Mouse (Mus musculus): ENCODE measurements around the gene Eomes. TPM values are rescaled to one million over a fixed set of nuclear protein-coding genes. Genes with fewer than 3 reads are reported as not detected.
A peak's percentile ranks its signal among the peaks of the same experiment; 100 is the strongest.

The Eomes gene
- 0.22 and 0.86 TPM in 2 replicates for total RNA-seq (2021)
- long read RNA-seq, experiment 1, result 0 reads
- long read RNA-seq, experiment 2, result 0 reads

DNA sequence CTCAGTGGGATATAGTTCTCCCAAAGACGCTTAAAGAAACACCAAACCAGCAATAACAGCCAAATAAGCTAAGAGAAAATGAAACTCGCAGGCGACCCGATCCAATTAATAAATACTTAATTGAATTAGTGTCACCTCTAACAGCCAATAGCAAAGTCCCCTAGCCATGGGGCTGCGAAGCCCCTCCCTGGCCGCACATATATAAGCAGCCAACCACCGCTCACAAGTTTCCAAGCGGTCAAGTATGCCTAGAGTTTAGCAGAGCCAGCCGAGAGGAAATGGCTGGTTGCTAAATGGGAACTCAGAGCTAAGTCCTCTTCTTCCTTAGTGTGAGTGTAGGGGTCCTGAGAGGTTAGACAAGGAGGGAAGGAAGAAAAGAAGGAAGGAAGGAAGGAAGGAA is at the start of gene Eomes:
Eomes (plus strand) TSS at position 252 of the 400 bp plus-strand sequence.
- DNase-seq, result peak; percentile 8

DNA sequence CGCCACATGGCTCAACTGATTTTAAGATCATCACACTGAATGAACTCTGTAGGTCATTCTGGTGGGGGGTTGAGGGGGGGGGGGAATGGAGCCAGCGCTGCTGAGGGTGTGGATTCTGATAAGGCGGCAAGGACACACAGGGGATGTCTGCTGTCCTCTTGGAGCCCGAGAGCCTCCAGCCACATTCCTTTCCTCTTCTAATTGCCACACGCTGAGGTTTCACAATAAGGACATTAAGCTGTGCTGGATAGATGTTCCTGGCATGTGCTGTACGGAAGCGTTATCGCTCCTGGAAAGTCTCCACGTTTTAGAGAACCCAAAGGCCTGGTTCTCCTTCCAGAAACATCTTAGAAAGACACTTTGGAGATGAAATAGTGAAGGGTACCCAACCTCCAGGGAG is 33.2 kb upstream of the Eomes start:
- DNase-seq, result peak; percentile 18

DNA sequence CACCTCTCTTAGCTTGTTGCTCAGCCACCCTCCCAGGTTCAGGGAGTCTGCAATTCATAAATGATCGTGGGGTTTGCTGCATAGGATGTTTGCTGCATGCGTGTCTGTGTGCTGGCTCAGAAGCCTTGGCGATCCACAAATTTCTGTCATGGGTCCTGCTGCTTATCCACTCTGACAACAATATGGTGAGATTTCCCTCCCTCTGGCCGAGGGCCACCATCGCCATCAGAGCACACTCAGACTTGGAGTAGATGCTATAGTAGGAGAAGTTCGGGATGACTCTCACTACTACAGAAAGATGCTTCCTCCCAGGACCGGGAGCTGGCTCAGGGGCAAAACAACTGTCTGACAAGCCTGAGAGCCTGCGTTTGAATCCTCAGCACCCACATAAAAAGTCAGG is 28.7 kb upstream of the Eomes start:
- no peak for DNase-seq

DNA sequence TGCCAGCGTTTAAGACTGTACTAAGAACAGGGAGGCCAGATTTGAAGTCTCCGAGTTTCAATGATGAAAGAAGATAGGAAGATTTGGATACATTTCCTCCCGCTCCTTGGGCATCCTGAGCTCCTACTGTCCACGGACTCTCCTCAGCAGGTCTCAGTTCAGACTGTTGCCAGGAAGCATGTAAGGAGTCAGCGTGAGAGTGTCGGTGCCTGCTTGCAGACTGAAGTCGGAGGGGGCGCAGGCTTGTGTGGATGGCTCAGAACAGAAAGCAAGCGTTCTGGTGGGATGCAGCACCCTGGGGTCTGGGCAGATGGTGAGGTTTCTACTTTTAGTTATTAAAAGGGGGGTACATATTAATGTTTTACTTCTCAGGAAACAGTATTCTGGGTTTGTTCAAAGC is 24.6 kb upstream of the Eomes start:
- no peak for DNase-seq

DNA sequence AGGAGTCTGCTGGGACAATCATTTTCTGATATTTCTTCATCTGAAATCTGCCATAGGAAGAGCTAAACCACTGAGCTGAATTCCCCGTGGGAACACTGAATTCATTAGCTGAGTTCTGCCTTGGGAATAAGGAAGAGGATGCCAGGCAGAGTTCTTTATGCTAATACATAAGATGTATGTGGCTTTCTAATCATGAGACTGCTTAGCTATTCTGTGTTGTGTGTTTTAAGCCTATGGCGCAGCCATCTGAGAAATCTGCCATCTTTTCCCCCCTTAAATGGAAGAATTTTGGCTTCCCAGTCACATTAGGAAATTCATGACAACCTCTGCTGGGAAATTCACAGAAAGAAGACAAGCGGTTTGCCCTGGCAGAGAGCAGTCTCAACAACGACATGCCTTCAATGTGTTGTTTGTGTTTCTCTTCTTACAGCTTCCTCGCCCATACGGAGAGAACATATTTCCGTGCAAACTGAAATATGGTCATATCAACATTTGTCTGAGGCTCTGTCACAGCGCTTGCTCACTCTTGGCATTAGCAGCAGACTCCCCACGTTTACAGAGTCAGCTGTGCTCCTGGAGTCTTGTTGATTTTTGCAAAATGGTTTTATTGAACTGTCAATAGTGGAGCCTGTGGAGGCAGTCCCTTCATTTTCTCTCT is 22.7 kb upstream of the Eomes start:
- DNase-seq, result no peak

DNA sequence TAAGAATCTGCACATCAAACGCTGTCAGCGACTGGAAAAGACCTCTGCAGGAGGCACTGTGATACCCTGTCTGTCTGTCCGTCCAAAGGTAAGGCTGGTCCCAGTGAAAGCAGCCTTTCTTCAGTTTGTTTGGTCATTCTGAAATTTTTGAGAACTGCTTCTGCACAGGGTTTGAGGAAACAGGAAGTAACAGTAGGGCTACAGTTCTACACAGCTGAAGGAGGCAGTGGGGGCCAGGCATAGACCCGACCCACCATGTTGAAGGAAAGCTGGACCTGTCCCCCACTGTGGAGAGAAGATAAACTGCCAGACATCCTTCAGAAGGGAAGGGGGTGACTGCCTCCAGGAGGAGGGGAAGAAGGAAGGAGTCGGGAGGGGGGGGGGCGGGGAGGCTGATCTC is 21.6 kb upstream of the Eomes start:
- no peak for DNase-seq

DNA sequence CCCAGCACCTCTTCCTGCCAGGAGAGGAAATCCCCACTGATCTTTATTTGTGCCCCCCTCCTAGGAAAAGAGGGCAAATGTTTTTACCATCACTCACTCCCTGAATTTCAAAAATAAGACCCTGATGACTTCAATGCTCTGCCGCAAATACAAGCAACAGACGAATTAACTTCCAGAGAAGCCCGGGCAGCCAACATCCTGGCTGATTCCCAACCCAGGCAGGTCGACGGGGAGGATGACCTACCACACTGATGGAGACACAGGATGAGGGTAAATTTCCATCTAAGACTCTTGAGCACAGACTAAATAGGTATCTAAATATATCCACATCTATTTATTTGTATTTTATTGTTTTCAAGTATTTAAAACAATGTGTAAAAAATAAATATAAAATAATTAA is 20.0 kb upstream of the Eomes start:
- no peak for DNase-seq

DNA sequence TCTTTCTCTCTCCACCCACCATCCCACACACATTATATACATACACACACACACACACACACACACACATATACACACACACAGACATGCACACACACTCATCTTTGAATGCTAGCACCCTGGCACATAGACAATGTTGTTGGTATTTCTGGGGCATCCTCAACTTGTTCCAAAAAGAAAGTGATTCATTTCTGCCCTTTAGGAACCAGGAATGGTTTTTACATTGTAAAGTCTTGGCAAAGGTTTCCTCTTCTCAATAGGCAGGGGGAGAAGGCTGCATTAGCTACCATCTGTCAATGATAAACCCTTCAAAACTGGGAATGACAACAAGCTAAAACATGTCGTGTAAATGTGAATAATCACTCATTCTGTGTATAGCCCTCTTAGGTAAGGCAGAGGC is 14.0 kb upstream of the Eomes start:
- DNase-seq, result no peak

DNA sequence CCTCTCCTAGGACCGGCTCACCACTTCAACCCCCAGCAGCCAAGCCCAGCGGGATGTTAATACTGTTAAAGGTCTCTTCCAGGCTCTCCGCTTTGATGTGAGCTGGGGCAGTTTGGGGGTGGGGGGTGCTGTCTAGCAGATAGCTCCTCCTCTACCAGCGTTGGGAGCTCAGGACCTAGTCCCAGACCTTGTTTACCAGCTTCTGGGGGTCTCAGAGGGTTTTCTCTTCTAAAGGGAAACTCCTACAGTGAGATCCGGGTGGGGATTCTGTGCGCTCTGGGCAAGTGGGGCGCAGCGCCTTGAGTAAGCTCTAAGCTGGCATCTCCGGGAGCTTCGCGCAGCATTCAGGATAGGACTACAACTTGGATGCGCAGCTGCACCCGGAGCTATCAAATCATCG is 9.7 kb upstream of the Eomes start:
- no peak for DNase-seq

DNA sequence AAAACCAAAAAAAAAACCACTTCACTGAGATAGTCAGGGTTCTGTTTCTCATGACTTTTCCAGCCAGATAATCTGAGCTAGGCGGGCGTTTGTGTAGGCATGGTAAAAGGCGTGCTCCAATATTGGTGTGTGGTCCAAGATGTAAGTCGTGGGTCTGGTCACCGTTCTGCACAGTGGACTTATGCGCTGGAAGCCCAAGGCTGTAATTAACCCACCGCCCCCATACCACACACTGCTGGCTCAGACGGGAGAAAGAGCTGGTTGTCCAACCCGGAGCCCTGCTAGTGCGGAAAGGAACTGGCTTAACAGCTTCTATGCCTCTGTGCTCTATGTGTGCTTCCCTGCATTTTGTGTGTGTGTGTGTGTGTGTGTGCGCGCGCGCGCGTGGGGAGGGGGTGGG is 8.7 kb upstream of the Eomes start:
- no peak for DNase-seq

DNA sequence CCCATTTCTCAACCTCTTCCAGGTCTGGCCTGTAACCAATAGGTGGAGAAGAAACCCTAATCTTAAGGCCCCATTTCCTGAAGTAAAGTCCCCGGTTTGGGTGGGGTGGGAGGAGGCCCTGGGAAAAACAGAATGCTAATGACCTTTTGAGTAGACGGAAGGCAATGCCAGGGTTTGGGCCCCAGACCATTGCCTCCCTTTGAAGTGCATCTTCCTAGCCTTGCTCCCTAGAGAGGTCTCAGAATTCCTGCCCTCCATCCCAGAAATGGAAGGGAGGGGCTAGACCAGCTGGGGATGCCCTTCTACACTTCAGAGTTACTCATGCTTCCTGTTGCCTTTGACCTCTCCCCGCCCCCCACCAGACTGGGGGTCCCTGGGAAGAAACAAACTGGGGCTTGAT is 6.7 kb upstream of the Eomes start:
- no peak for DNase-seq

DNA sequence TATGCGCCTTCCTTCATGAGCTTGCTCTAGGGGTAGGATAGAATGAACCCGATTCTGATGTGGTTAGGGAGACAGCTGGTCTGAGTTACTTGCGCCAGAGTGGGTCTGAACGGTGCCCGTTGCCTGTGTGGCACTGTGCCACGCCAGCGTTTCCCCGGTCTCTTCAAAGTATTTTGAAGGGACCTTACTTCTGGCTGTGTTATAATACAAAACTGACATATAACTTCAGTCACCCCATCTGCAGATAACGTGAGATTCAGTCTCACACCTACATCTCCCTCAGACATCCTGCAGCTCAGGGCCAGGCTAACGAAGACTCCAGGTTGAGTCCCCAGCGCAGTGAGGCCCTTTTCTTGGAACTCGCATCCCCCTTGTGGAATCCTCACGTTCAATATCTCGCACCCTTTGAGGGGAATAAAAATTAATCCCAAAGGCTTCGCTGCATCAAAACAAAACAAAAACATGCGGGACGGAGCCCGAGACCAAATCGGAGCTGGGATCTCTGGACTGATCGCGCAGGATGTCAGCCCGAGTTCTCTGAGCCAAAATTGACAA is 1.7 kb upstream of the Eomes start:
- no peak for DNase-seq

DNA sequence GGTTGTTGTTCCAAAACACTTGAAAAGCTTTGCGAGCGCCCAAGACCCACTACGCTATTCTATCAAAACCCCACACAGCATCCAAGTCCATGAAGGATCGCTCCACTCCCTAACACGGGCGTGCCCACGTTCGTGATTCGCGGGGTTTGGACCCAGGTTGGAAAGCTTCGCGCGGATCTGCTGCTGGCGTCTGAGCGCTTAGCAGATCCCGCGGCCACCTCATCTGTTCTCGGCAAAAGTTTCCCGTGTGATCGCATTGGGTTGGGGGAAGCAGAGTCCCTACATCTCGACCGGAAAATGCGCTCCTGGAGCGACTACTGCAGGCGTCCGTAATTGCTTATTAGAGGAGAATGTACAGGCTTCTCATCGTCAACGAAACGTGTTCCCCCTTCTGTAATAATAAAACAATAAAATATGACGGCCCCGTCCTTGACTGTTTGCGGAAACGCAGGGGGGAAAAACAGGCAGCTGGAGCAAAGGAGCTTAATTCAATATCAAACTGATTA is 1.2 kb upstream of the Eomes start:
- no peak for DNase-seq

DNA sequence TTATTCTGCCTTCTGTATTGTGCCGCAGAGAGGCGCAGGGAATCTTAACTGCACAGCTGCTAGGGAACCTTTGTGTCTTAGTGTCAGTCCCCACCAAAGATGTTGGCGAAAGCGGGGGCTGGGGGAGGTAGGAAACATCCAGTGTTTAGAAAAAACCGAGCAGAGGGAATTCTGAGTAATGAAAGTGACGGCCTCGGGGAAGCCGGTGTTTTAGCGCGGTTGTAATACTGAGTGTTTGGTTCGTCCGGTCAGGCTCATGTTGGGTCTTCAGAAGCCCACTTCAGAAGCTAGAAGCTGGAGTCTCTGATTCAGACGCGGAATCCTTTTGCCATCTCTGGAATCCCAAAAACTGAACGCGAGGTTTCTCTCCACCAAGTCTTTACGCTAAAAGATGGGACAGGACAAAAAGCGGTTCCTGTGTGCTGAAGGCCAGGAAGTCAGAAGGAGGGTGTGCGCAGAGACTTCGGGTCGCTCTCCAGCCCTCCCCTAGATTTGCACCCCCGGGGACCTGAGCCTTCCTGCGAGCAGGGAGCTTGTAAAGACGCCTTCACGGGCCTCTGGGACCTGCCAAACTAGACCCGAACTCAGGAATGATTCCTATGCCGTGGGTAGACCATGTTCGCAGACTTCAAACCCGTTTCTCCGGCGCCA is 606 bp upstream of the Eomes start:
- peak; percentile 7 for DNase-seq

DNA sequence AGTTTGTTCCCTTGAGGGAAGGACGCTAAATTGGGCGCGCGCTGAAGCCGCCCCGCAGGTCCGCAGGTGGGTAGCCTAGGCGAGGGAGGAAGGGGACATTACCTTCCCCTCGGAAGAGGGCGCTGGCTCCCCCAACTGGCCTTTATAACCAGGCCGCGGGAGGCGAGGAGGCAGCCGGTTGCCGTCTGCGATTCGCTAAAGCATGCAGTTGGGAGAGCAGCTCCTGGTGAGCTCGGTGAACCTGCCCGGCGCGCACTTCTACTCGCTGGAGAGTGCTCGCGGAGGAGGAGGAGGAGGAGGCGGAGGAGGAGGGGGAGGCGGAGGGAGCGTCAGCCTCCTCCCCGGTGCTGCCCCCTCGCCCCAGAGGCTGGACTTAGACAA is 436 bp downstream of the Eomes start:
- DNase-seq, result peak; percentile 45

DNA sequence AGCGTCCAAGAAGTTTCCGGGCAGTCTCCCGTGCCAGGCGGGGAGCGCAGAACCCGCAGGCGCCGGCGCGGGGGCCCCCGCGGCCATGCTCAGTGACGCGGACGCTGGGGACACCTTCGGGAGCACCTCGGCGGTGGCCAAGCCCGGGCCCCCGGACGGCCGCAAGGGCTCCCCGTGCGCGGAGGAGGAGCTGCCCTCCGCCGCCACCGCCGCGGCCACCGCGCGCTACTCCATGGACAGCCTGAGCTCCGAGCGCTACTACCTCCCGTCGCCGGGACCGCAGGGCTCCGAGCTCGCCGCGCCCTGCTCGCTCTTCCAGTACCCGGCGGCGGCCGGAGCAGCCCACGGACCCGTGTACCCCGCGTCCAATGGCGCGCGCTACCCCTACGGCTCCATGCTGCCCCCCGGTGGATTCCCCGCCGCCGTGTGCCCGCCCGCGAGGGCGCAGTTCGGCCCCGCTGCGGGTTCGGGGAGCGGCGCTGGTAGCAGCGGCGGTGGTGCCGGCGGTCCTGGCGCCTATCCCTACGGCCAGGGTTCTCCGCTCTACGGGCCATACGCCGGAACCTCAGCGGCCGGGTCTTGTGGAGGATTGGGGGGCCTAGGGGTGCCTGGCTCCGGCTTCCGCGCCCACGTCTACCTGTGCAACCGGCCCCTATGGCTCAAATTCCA is 961 bp downstream of the Eomes start:
- DNase-seq, result peak; percentile 65

DNA sequence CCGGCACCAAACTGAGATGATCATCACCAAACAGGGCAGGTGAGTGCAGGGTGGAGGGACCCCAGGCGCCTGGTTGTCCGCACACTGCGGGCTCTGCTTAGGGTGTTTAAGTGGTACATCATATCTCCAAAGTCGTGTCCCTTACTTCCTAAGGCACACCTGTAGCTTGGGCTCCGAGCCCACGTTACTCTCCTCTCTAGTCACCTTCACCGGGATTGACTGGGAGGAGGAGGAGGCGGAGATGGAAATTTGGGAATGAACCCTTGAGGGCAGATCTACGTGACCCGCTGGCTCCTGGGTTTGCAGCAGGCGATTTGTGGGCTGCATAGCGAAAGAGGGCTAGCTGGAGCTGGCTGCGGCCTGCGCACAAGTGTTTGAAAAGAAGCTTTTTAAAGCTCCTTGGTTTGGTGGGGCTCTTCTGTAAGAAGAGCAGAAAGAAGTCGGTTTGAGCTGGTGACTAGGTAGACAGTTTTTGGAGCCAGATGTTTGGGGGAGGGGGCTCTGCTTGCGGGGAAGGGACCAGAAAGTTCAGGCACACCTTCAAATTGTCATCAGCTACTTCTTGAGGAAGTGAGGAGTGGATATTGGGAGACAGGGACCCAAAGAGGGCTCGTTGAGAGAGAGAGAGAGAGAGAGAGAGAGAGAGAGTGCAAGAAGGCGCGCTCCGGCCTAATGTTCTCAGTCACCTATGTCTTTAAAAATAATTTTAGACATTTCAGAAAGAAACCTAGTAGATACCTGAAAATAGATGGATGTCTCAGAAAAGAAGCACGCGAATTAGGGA is 1.7 kb downstream of the Eomes start:
- no peak for DNase-seq

DNA sequence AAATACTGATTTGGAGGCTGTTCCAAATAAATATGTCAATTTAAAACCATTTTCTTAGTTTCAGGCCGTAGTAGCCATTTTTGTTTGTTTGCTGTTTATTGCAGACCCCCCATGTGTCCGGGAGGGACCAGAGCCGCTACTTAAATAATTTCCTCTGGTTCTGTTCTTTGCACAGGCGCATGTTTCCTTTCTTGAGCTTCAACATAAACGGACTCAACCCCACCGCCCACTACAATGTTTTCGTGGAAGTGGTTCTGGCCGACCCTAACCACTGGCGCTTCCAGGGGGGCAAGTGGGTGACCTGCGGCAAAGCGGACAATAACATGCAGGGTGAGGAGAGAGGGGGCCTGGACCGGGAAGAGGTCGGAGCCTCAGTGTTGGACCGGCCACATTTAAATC is 2.3 kb downstream of the Eomes start:
- no peak for DNase-seq

DNA sequence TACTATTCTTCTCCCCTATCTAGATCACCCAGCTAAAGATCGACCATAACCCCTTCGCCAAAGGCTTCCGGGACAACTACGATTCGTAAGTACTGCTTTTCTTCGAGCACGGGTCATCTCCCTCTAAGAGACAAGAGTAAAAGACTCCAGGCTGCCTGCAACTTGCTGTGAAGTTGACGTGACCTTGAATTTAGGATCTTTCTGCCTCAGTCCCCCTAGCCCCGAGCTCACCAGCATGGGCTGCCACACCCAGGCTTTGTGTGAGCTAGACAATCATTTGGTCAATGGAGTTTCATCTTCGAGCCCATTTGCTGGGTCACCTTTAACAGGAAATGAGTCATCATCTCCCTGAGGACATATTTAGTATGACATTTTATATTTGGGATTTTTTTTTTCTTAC is 4.2 kb downstream of the Eomes start:
- no peak for DNase-seq

DNA sequence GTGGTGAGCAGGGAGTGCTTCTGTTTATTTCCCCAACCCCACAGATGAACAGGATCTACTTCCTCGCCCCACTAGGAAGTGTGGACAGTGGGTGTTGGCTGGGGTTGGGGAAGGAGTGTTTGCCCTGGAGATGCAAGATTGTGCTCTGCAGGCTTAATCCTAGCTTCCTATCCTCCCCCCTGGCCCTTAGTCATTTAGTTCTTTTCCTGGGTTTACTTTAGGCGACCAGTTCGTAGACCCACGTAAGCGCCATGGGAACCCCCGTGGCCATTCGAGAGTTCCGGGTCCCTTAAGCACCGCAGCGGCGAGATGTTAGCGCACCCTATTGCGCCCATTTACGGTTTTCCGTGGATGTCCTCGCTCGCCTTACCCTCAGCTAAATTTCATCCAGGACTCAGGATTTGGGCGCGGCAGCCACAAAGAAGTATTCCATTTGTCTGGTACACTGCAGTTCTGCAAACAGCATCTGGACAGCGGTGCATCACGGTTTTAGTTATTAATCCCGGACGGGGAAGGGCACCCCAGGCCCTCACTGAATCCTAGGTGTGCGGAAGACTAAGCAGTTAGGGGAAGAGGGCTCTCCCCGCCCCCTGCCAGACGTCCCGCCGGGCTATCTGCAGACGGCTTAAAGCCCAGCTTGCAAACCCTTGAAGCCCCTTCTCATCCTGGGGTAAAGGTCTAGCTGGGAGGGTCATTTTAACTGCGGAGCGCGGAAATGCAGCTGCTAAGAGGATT is 8.5 kb downstream of the Eomes start:
- DNase-seq, result no peak

DNA sequence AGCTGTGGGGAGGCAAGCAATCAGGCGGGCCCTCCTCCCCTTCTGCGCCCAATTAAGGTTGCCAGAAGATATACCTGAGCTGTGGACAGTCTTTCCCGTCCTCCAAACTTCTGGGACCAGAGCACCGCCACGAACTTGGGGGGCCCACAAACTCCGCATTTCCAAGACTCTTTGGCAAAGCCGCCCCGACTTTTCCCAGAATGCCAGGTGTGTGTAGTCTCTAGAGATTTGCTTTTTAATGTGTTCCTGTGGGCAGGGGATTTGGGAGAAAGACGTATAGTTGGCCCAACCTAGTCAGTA is 9.0 kb downstream of the Eomes start:
- no peak for DNase-seq

DNA sequence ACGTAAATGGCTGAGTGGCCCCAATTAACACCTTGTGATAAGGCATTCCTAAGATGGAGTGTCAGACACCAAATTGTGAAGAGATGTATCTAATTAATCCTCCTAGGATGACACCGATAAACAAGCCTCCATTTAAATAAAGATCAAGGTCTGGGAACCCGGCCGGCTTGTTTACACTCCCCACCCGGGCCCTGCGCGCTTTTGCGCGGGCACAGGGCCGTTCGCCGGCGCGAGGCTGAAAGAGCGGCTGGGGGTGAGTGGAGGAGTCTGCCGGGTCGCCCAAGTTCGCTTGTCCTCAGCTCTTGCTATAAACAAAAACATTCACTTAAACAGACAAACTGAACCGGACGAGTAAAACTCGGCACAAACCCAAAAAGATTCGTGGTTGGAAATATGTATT is 9.6 kb downstream of the Eomes start:
- peak; percentile 31 for DNase-seq
